Mouse (Mus musculus) layer of hippocampus, adult 11-12 months (tissue): ENCODE data around the gene Cmss1.

ENCODE experiments used
- DNase-seq: peaks from one replicate; pipeline ENCODE4 v3.0.0; 2022; ENCODE audit warnings: low spot score

Cmss1 gene

GRCm38 (mm10) chr16:57295216-57295934, 311.3 kb downstream of the Cmss1 start:
- no peak for DNase-seq

GRCm38 (mm10) chr16:57292765-57293164, 313.9 kb downstream of the Cmss1 start, which contains the start of gene Tmem30c:
Gene Tmem30c (minus strand): TSS chr16:57292865.
- no peak for DNase-seq

- DNase-seq, result no peak
Observed at GRCm38 (mm10) chr16:57292296-57292695, 314.4 kb downstream of the Cmss1 start.

GRCm38 (mm10) chr16:57291696-57292095, 315.0 kb downstream of the Cmss1 start:
- no peak for DNase-seq

GRCm38 (mm10) chr16:57281417-57281816, 325.2 kb downstream of the Cmss1 start:
- no peak for DNase-seq

- DNase-seq, result no peak
Observed at GRCm38 (mm10) chr16:57280221-57281217, 326.1 kb downstream of the Cmss1 start.

GRCm38 (mm10) chr16:57278976-57279626, 327.6 kb downstream of the Cmss1 start:
- DNase-seq, result no peak

- DNase-seq, result no peak
Observed at GRCm38 (mm10) chr16:57269751-57270150, 336.9 kb downstream of the Cmss1 start.

GRCm38 (mm10) chr16:57268058-57268841, 338.4 kb downstream of the Cmss1 start:
- peak; percentile 67 for DNase-seq

- no peak for DNase-seq
Observed at GRCm38 (mm10) chr16:57267068-57267467, 339.6 kb downstream of the Cmss1 start.

- DNase-seq, result no peak
Observed at GRCm38 (mm10) chr16:57260152-57260551, 346.5 kb downstream of the Cmss1 start.

GRCm38 (mm10) chr16:57259356-57260083, 347.1 kb downstream of the Cmss1 start:
- no peak for DNase-seq
